Mouse (Mus musculus): ENCODE data around the gene 1810049J17Rik. TPM values are rescaled to one million over a fixed set of nuclear protein-coding genes. Genes with fewer than 3 reads are reported as not detected.

Gene 1810049J17Rik
- total RNA-seq, 2 experiments from 2014 or later = 0.65 to 1.2 TPM

DNA sequence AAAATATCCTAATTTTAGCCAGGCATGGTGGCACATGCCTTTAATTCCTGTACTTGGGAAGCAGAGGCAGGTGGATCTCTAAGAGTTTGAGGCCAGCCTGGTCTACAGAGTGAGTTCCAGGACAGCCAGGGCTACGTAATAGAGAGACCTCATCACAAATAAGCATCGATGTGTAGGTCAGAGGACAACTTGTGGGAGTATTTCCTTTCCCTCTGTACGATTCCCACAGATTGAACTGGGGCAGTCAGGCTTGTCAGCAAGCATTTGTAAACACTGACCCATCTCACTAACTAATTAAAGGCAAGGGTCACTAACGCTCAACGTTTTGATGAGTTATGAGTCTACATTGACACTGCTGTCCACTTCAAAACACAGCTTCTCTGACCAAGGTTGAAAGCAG, 7.1 kb downstream of the 1810049J17Rik start:
- intact Hi-C loops (cut with DNase I) = no loop called here
- DNase-seq = no peak

DNA sequence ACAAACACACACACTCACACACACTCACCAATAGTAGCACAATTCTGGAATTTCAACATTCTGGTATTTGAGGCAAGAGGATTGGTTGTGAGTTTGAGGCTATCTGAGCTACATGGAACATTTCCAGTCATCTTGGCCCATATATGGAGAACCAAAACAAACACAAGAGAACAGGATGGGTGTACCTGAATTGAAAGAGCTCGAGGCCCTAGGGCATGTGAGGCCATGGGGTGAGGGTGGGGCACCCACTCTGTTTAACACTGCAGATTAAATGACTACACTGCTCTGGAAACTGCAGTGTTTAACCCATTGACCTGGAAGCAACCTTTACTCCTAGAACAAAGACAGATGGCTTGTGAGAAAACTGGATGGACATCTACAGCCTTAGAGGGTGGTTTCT, 8.4 kb downstream of the 1810049J17Rik start:
- intact Hi-C loops (cut with DNase I) = no loop called here
- no peak for DNase-seq

DNA sequence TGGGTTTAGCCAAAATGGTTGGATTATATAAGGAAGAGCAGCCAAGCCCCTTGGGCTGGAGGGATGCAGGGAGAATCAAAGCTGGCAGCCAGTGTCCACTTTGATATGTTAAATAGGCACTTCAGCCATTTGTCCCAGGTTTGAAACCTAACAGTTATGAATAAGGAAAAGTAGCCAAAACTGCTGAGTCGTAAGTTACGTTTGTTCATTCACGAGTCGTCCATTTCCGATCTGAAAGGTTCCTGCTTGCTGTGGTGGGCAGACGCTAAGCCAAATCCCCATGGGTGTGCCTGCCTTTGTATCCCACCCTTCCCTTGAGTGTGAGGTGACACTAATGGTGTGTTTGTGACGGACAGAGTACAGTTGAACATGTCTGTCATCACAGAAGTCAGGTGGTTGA, 10.2 kb downstream of the 1810049J17Rik start:
- no peak for DNase-seq
- intact Hi-C loops (cut with DNase I) = no loop called here

DNA sequence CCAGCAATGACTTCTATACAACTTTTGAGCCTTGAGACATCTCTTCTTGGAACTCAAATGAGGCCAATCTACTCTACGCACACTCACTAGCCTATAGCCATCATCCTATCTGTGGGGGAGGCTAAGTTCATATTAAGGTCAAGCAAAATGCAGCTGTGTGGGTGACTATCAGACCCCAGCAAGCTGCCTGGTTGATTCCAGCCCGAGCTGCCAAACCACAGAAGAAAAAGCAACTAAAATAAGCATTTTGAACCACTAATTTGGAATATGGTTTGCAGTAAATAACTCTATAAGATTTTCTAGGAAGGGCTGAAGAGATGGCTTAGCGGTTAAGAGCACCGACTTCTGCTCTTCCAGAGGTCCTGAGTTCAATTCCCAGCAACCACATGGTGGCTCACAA, 11.0 kb downstream of the 1810049J17Rik start:
- intact Hi-C loops (cut with DNase I) = no loop called here
- DNase-seq = no peak

DNA sequence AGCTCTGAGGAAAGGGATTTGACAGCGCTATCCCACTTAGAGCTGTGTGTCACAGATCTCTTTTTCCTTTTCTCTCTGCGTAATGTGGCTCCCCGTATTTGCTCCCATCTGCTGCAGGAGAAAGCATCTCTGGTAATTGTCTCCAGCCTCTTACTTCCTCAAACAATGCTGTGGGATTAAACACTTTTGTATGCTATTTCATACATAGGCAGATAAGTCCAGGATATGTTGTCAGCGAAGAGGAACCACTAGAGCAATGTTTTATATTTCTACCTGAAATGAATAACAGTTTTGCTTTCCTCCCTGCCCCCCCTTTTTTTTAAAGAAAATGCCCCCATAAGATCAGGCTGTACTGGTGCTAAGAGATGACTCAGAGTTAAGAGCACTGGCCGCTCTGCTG, 13.2 kb downstream of the 1810049J17Rik start:
- intact Hi-C loops (cut with DNase I) = no loop called here
- no peak for DNase-seq

DNA sequence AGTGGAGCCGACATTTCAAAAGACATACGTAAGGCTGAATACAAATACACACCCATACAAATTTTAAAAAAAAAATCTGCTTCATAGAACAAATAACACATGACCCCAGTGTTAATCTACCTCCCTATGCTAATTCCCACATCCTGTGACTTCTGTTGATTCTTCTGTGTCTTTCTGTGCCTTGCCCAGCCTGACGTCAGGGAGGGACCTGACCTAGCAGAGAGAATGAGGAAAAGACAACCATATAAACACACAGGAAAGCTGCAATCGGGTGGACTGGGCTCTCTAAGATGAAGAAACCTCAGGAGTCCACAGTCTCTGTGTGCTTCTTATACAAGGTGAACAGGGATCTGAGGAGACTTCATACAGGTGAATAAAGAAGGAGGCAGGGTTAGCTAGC, 14.6 kb downstream of the 1810049J17Rik start:
- intact Hi-C loops (cut with DNase I) = no loop called here

DNA sequence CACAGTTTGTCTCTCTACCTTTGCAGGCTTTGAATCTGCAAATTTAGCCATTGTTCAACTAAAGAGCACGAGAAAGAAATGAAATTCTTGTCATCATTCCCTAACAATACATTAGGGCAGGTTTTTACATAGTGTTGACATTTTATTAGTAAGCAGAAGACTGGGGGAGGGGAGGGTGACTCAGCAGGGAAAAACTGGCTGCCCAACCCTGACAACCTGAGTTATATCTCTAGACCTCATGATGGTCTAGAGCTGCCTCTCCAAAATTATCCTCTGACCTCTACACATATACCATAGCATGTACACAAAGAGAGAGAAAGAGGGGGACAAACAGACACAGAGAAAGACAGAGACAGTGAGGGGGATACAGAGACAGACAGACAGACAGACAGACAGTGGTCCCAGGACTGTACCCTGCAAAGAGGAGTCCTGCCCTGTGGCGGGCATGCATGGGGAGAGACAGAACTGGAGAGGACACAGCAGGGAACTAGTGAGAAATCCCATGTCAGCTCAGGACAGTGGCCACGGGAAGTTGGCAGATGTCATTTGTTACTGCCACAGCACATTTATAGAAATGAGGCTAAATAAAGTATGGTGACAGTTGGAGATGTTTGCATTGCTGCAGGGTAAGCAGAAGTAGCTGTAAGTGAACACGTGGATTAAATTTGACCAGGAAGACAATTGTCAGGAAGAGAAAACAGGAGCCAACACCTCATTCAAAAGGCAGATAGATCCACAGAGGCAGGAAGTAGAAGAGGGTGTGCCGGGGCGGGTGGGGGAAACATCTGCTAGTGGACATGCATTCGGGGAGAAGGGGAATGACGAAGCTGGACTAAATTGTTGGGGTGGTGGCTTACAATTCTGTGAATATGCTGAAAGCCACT, 15.3 kb downstream of the 1810049J17Rik start:
- intact Hi-C loops (cut with DNase I) = no loop called here
- no peak for DNase-seq

More for the DNA sequence above, 14.6 kb downstream of the 1810049J17Rik start:
- no peak for DNase-seq

DNA sequence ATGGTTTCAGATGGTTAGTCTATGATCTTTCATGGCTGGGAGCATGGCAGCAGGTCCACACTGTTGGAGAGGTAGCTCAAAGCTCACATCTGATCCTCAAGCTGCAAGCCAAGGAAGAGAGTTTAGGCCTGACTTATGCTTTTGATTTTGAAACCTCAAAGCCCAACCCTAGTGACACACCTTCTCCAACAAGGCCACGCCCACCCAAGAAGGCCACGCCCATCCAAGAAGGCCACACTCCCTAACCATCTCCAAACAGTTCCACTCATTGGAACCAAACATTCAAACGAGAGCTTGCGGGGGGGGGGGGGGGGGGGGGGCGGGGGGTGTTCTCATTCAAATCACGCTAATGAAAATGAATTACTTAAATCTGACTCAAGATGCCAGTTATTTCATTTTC, 19.9 kb downstream of the 1810049J17Rik start:
- DNase-seq = no peak

DNA sequence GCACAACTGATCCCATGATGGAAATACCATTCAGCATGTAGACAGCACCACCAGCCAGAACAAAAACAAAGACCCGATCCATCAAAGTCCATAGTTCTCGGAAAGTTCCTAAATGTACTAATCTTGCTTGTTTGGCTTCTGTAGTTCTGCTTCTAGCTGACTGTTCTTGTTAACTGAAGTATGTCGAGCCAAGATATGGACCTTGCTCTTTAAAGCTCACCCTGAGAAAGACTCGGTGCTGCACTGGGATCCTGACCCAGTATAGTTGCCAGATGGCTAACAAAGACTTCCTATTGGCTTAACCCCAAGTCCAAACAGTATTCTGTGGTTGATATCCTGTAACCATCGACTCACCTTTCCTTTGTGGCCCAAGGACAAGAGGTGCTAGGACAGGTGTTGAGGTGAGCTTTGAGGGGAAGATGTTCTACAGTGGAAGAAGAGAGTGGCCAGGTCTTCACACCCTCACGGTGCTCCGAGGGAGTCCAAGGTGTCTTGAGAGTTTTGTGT, 23.4 kb downstream of the 1810049J17Rik start:
- intact Hi-C loops (cut with DNase I) = no loop called here

More for the DNA sequence above, 19.9 kb downstream of the 1810049J17Rik start:
- intact Hi-C loops (cut with DNase I) = no loop called here

DNA sequence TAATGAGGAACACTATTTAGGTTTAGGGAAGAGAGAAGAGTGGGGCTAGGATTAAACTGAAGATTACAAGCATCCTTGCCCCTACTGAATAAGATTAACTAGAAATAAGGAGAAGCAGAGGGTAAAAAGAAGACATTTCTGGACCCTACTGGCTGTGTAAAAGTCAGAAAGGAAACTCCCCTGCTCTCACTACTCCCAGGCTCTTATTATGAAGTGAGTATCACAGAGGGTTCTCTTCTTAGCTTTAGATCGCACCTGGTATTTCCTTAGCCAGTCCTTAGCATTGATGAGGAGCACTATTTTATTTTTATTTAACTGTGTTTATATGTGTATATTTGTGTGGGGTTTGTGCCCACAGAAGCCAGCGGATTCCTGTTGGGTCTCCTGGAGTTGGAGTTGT, 25.5 kb downstream of the 1810049J17Rik start:
- intact Hi-C loops (cut with DNase I) = no loop called here

More for the DNA sequence above, 23.4 kb downstream of the 1810049J17Rik start:
- DNase-seq = no peak

DNA sequence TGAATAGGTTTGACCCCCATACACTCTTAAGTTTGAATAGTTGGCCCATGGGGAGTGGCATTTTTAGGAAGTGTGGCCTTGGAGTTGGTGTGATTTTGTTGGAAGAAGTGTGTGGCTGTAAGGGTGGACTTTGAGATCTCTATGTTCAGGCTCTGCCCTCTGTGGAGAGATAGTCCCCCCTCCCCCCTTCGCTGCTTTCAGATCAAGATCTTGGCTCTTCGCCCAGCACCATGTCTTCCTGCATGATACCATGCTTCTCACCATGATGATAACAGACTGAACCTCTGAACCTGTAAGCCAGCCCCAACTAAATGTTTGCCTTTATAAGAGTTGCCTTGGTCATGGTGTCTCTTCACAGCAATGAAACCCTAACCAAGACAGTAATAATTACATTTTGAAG, 29.9 kb downstream of the 1810049J17Rik start:
- no peak for DNase-seq
- intact Hi-C loops (cut with DNase I) = no loop called here

More for the DNA sequence above, 25.5 kb downstream of the 1810049J17Rik start:
- DNase-seq = no peak

DNA sequence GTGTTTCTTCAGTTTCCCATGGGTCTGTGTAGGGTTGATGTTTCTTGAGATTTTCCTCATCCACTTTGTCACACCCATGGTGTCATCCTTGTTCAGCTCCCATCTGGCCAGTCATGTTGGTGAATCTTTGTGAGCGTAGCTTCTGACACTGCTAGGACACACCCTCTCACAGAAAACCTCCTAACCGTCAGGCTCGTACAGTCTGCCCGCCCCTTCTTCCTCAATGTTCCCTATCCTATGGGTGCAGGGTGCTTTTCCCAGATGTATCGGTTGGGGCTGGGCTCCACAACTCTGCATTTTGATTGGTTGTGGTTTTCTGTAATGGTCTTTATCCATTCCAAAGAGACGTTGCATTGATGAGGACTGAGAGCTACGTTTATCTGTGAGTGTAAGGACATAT, 31.4 kb downstream of the 1810049J17Rik start:
- intact Hi-C loops (cut with DNase I) = no loop called here
- no peak for DNase-seq

DNA sequence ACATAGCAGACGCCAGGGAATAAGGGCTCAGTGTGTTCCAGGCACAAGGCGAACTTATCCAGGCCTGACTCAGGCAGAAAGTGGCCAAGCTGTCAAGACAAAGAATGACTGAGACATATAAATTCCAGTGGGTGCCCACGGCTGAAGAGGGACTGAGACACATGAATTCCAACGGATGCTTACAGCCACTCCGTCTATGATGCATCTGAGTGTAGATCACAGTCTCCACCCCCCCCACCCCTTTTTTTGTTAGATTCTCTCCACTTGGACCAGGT, 36.2 kb downstream of the 1810049J17Rik start:
- intact Hi-C loops (cut with DNase I) = no loop called here
- DNase-seq = no peak

DNA sequence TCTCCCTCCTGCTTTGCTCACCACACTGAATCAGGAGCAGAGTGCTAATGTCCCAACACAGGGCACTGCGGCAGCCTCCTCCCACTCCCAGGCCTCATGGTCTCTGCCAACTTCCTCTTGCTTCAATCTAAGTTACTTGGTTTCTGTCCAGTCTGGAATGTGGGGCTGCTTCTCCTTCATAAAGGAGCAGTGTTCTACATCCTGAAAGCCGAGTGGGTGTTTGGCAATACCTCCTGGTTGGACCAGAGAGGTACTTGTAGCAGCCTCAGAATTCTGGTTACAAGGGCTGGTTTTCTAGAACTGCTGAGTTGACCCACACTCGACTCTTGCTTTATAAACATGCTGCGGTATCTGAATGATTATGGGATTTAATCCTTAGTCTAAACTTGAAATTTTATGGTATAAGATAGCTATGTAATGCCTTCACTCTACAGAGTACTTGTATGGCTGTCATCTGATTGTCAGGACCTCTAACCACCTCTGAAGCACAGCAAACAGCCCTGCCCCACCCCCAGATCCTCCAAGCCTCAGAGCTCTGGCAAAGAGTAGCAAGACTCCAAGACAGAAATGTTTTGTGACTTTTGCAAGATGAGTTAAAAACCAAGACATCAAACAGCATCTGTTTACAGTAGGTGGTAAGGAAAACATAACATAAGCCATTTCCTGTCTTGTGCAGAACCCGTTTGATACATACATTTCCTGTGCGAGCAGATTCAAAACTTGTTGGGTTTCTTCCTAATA, 36.7 kb downstream of the 1810049J17Rik start:
- intact Hi-C loops (cut with DNase I) = no loop called here
- no peak for DNase-seq

DNA sequence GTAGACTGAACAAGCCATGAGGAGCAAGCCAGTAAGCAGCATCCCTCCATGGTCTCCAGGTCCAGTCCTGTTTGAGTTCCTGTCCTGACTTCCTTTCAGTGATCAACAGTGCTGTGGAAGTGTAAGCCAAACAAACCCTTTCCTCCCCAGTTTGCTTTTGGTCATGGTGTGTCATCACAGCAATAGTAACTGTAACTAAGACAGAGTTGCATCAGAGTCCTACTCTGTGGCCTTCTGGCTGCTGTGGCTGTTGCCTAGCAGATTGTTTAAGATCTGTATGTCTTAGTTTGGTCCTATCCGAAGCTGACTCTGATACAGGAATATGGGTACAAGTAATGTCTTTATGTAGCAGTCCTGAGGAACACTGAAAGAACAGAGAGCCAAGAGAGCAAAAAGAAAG, 41.9 kb downstream of the 1810049J17Rik start:
- DNase-seq = no peak
- intact Hi-C loops (cut with DNase I) = no loop called here

DNA sequence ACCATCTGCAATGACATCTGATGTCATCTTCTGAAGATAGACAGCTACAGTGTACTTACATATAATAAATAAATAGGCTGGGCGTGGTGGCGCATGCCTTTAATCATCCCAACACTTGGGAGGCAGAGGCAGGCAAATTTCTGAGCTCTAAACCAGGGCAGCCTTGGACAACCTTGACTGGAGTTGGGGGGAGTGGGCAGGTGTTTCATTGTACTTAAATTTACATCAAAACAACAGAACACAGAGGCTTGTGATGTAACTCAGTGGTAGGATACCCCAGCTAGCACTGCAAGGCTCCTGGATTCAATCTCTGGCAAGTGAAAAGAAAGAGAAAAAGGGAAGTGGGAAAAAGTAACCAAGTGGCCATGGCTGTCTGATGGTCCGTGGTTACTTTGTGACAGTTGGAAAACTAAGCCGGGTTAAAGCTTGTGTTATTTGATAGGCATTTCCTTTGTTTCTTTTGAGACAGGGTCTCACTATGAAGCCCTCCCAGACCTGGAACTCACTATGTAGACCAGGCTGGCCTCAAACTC, 46.5 kb downstream of the 1810049J17Rik start:
- intact Hi-C loops (cut with DNase I) = no loop called here
- DNase-seq = no peak

DNA sequence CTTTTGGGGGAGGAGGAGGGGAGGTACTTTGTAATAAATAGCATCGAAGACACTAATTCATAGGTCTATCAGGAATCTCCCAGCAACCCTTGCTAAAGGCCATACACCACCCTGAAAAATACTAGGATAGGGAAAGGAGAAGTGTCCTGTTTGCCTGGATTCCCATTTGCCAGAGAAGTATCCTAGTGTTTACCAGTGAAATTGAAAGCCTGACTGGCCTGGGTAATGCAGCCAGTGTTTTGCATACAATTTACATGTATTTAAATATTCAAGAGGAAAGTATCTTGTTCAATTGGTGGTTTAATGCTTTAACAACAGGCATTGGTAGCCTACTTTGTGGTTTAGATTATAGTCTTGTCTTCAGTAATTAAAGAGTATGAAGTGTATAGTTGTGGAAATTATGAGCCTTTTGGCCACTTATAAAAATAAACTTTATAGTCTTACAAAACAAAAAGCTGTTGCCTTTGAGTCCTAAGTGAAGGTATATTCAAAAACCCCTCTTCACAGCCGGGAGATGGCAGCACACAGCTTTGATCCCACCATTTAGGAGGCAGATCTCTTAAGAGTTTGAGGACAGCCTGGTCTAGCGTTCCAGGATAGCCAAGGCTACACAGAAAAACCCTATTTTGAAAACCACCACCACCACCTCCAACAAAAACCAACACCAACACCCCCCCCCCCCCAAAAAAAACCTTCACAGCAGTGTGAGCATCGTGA, 47.5 kb downstream of the 1810049J17Rik start:
- intact Hi-C loops (cut with DNase I) = loop anchor here (5.0 kb wide), 2 partner anchors 303 to 523 kb away; no protein-coding TSS in a partner anchor
- DNase-seq = no peak

DNA sequence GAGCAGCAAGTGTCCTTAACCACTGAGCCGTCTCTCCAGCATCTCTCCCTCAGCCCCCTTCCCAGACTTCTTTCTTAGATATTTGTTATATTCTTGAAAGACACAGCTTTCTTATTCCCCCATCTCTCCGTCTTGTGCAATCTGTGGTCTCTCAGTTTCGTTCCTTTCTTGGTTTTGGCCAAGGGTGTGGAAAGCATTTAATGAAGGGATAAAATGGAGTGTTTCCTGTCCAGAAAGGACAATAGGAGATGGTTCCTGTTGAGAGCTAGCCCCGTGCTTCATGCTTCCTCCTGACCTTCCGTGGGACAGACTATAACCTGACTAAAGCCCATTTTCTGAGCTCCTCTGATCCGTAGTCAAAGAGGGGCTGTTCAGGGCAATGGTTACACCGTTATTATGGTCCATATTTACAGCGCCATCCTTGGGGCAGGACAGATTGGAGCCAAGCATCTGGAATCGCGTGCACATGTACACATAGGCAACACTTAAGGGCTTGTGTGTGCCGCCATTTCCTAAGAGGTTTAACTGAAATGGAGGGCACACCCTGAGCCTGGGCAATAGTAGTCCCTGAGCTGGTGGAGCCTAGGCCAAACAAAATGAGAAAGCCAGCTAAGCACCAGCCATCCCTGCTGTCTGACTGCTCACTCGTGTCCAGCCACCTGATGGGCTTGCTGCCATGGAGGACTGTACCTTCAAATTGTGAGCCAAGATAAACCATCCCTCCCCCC, 48.2 kb downstream of the 1810049J17Rik start:
- DNase-seq = no peak
- intact Hi-C loops (cut with DNase I) = loop anchor here (5.0 kb wide), 2 partner anchors 304 to 524 kb away; no protein-coding TSS in a partner anchor
